Mouse (Mus musculus) adrenal gland (tissue): Measurements from ENCODE around the gene Lefty2.
"Not testable (repeated sequence)": the region's sequence is repeated elsewhere in the genome, so short reads cannot be mapped to it uniquely, and the experiment has no call there.

Experiments used
- intact Hi-C: fragments of 180-260 bp; cut with DNase I; formaldehyde crosslinking; loops from one replicate; pipeline ENCODE4 v1.15.1; 2025

Lefty2 gene

GRCm38 (mm10) chr1:180894088-180894987 is 1.4 kb downstream of the Lefty2 start:
- intact Hi-C loops, result not testable (repeated sequence)

GRCm38 (mm10) chr1:180901107-180901506 is 8.2 kb downstream of the Lefty2 start:
- intact Hi-C loops, result no loop called here

- intact Hi-C loops, result loop anchor here (2.0 kb wide), 1 partner anchor 70 kb away; no protein-coding TSS in a partner anchor
Observed at GRCm38 (mm10) chr1:180902915-180903314, 10.0 kb downstream of the Lefty2 start.

GRCm38 (mm10) chr1:180903666-180904038 is 10.7 kb downstream of the Lefty2 start:
- intact Hi-C loops, result loop anchor here (2.0 kb wide), 1 partner anchor 69 kb away; no protein-coding TSS in a partner anchor

GRCm38 (mm10) chr1:180904039-180904814 is 11.3 kb downstream of the Lefty2 start, which contains the start of gene Pycr2:
Pycr2 (plus strand) TSS chr1:180904293.
- intact Hi-C loops, result no loop called here

GRCm38 (mm10) chr1:180904815-180905080 is 11.8 kb downstream of the Lefty2 start:
- intact Hi-C loops, result no loop called here

- intact Hi-C loops, result no loop called here
Observed at GRCm38 (mm10) chr1:180905307-180905706, 12.4 kb downstream of the Lefty2 start.

GRCm38 (mm10) chr1:180905876-180906275 is 13.0 kb downstream of the Lefty2 start:
- intact Hi-C loops, result no loop called here

- intact Hi-C loops, result no loop called here
Observed at GRCm38 (mm10) chr1:180906461-180907147, 13.7 kb downstream of the Lefty2 start.

GRCm38 (mm10) chr1:180911138-180911537 is 18.2 kb downstream of the Lefty2 start:
- intact Hi-C loops, result no loop called here

- intact Hi-C loops, result no loop called here
Observed at GRCm38 (mm10) chr1:180911653-180912287, 18.9 kb downstream of the Lefty2 start.

- intact Hi-C loops, result no loop called here
Observed at GRCm38 (mm10) chr1:180912792-180913191, 19.9 kb downstream of the Lefty2 start.

- intact Hi-C loops, result no loop called here
Observed at GRCm38 (mm10) chr1:180913797-180914196, 20.9 kb downstream of the Lefty2 start.

- intact Hi-C loops, result no loop called here
Observed at GRCm38 (mm10) chr1:180916425-180916824, 23.5 kb downstream of the Lefty2 start.

- intact Hi-C loops, result no loop called here
Observed at GRCm38 (mm10) chr1:180917053-180917452, 24.1 kb downstream of the Lefty2 start.

GRCm38 (mm10) chr1:180919686-180920085 is 26.8 kb downstream of the Lefty2 start:
- intact Hi-C loops, result no loop called here

- intact Hi-C loops, result no loop called here
Observed at GRCm38 (mm10) chr1:180922273-180923048, 29.6 kb downstream of the Lefty2 start.

- intact Hi-C loops, result no loop called here
Observed at GRCm38 (mm10) chr1:180924737-180925136, 31.8 kb downstream of the Lefty2 start.

GRCm38 (mm10) chr1:180926286-180926685 is 33.4 kb downstream of the Lefty2 start:
- intact Hi-C loops, result no loop called here

GRCm38 (mm10) chr1:180929599-180929998 is 36.7 kb downstream of the Lefty2 start:
- intact Hi-C loops, result no loop called here
